Mouse (Mus musculus): Measurements from ENCODE around the gene Iltifb. TPM values are rescaled to one million over a fixed set of nuclear protein-coding genes. Genes with fewer than 3 reads are reported as not detected.

The Iltifb gene
- total RNA-seq (2023), result not detected in 2 replicates

DNA sequence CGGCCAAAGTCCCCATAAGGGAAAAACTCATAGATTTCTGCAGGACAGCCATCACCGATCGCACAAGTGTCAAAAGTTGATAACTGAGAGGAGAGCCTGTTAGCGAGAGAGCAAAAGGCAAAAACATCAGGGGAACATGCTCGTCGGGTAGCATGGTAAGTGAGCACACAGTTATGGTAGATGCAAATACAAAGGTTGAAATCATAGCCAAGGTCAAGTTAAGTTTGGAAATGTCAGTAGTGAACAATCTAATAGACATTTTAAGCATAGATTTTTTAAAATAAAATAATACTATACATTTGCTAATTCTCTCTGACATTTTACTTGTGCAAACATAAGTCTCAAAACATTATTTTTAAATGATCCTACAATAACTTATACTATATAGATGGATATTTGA, at the start of gene Iltifb:
Iltifb (minus strand) TSS at position 101 of the 400 bp plus-strand sequence.

DNA sequence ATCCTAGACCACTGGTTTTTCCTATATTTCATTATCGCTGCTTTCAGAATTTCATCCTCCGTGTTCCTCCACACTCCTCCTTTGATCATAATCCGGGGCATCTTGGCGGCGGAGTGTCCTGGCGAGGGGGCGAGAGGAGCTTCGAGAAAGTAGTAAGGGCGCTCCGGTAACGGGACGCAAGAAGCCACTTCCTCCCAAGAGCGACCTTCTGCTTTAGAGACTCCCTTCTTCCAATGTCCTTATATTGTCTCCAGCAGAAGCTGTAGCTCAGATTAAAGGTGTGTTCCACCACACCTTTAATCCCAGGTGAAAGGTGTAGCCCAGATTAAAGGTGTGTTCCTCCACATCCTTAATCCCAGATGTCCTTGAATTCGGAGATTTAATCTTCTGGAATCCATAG, 48.3 kb upstream of the Iltifb start, which contains the start of gene Gm9046:
Gm9046 (minus strand) TSS at position 101 of the 400 bp plus-strand sequence.

GRCm38 (mm10) chr10:118337731-118338130, 42.9 kb upstream of the Iltifb start, which contains the start of gene Gm9045:
Gm9045 (minus strand) TSS chr10:118337831.

GRCm38 (mm10) chr10:118332308-118332707, 37.5 kb upstream of the Iltifb start, which contains the start of gene Gm9044:
Gm9044 (minus strand) TSS chr10:118332408.

GRCm38 (mm10) chr10:118326869-118327268, 32.0 kb upstream of the Iltifb start, which contains the start of gene Gm9040:
Gm9040 (minus strand) TSS chr10:118326969.

GRCm38 (mm10) chr10:118258388-118258787, 36.5 kb downstream of the Iltifb start, which contains the start of gene Gm32802:
Gm32802 (plus strand) TSS chr10:118258688.

DNA sequence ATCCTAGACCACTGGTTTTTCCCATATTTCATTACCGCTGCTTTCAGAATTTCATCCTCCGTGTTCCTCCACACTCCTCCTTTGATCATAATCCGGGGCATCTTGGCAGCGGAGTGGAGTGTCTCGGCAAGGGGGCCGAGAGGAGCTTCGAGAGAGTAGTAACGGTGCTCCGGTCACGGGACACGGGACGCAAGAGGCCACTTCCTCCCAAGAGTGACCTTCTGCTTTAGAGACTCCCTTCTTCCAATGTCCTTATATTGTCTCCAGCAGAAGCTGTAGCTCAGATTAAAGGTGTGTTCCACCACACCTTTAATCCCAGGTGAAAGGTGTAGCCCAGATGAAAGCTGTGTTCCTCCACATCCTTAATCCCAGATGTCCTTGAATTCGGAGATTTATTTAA, 54.2 kb downstream of the Iltifb start, which contains the start of gene Gm32717:
Gm32717 (minus strand) TSS at position 101 of the 400 bp plus-strand sequence.

Other genes with a start within 250 kb of the Iltifb start
- gene Mdm1, start 153.2 kb downstream of the Iltifb start, total RNA-seq (2023), result 10.0 and 18.6 TPM in 2 replicates
- gene Il22, start 90.1 kb downstream of the Iltifb start, total RNA-seq (2023), result not detected in 2 replicates
- 0.50 and 0.76 TPM in 2 replicates for gene Gm32717, start 54.3 kb downstream of the Iltifb start, total RNA-seq (2023)
- 0.50 and 0.76 TPM in 2 replicates for gene Gm32802, start 36.4 kb downstream of the Iltifb start, total RNA-seq (2023)
- gene Gm9040, start 31.9 kb upstream of the Iltifb start, total RNA-seq (2023), result not detected in 2 replicates
- gene Gm9044, start 37.4 kb upstream of the Iltifb start, total RNA-seq (2023), result not detected in 2 replicates
- not detected in 2 replicates for gene Gm9045, start 42.8 kb upstream of the Iltifb start, total RNA-seq (2023)
- not detected in 2 replicates for gene Gm9046, start 48.2 kb upstream of the Iltifb start, total RNA-seq (2023)
- gene Gm9048, start 53.6 kb upstream of the Iltifb start, total RNA-seq (2023), result not detected in 2 replicates
- gene Gm9049, start 59.1 kb upstream of the Iltifb start, total RNA-seq (2023), result not detected in 2 replicates
- not detected in 2 replicates for gene Ifng, start 146.0 kb upstream of the Iltifb start, total RNA-seq (2023)

Data from neutrophil, adult 65 days (primary cell).